Mouse (Mus musculus) thymus, postnatal 14 days (tissue): ENCODE measurements around the gene Nploc4.
A peak's percentile ranks its signal among the peaks of the same experiment; 100 is the strongest.

Experiments used
- DNase-seq: peaks from one replicate; pipeline ENCODE4 v3.0.0; 2021

The Nploc4 gene

DNA sequence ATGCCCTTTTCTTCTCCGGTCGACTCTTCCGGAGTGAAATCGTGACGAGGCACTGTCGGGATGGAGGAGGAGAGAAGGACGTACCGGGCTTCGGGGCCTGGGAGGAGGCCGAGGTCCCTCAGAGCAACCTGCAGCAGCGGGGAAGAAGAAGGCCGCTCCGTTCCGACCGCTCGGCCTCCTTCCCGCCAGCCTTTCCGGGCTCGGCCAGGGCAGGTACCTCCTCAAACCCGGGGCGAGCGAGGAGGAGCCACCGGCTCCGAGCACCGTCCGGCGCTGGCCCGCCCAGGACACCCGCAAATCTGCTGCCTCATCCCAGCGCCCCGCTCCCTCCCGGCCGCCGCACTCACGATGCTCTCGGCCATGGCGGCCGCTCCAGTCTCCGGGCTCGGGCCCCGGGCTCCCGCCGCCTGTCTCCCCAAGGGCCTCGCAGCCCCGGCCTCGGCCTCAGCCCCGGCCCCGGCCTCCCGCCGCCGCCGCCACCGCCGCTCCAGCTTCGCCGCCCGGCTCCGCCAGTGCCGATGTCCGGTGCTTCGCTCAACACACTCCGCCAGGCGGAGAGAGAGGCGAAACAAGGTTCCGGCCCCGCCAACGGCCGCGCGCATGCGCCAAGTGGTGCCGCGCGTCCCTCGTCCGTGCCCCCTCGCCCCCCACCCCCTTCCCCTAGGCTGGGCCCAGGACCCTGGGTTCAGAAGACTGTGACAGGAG, at the start of gene Nploc4:
Gene Nploc4 (minus strand): TSS at position 557 of the 705 bp plus-strand sequence.
- peak; percentile 92 for DNase-seq

DNA sequence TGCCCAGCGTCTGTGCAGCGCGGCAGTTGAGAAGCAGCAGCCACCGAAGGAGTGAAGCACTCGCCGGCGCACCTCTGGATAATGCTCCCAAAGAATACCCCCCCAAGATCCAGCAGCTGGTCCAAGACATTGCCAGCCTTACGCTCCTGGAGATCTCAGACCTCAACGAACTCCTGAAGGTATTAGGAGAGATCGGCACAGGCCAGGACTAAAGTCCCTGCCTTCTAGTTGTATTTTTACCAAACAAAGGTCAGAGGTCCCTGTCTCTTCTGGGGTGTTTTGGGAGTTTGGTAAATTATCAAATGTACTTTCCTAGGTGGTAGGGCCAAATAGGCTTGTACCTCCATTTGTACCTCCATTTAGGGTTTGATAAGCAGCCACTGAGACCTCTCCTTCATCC, 47.7 kb upstream of the Nploc4 start:
- no peak for DNase-seq

DNA sequence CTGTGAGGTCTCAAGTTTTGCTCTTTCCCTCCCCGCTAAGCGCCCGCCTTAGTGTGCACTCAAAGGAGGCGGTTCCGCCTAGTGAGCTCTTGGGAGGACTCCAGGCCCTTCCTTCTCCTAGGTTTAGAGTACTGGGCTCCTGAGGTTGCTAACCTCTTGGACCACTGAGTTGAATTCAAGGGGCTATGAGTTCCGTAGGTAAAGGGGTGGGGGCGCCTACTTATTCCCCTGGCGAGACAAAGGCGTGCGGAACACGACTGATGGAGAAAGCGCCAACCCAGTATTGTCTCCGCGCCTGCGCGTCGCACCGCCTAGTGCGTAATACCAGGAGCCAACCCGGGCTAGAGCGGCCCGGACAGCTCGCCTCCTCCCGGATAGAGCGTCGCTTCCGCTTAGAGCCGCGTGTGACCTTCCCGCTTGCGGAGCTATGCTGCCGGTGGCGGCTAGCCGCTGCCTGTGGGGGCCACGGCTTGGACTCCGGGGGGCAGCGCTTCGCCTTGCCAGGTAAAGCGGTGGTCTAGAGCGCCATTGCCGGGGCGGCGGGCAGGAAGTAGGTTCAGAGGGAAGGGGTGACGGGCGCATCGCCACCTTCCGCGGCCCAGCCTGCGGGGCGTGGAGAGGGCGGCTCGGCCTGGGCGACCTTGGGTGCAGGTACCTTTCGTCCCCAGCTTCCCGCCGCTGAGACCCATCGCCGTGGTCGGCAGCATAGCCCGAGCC, 46.9 kb upstream of the Nploc4 start, which contains the start of gene Mrpl12:
Gene Mrpl12 (plus strand): TSS at position 349 of the 717 bp plus-strand sequence.
- peak; percentile 89 for DNase-seq

DNA sequence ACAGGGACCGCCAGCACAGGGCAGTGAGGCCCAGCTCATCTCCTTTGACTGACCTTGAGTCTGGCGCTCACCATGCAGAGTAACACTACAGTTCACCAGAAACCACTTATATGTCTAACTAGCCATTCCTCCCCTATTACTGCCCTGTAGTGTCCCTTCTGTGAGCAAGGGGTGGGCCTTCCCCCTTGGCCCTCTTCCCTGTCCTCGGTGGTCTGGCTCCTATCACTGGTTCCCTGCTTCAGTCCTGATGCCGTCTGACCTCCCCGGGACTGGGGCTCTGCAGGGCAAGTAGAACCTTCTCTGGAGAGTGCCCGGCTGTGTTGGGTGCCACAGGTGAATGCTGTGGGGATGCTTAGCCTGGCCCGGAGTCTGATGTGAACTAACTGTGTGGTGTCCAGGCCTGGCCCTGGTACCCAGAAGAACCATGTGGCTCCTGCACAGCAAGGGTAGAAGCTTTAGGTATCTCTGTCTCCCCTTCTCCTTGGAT, 46.0 kb upstream of the Nploc4 start:
- no peak for DNase-seq

DNA sequence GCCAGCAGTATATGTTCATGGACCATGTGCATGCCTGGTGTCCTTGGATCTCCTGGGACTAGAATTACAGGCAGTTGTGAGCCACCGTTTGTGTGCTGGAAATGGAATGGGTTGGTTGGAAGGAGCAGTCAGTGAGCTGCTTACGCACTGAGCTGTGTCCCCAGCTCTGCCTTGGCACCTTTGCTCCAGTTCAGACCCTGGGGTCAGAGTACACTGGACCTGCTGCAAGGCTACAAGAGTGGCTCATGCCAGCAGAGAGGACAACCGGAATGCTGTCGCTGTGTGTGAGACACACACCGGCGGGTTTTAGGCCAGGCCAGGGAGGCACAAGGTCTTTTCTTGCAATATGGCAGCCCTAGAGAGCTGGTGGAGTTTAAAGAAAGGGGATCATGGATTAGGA, 34.5 kb upstream of the Nploc4 start:
- DNase-seq = no peak

DNA sequence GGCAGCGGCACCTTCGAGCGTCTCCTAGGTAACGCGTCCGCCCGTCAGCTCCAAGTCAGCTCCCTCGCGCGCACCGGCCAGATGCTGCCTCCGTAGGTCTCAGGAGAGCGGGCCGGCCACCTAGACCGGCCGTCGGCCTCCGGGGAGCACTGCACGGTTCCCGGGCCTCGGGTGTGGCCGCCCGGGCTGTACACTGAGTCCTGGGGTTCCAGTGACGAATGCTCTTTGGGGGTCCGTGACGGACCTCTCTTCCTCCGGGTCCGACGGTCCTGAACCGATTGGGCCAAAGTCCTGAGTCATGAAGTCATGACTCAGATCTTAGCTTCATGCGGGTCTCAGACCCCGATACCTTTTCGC, 30.2 kb upstream of the Nploc4 start:
- DNase-seq = no peak

DNA sequence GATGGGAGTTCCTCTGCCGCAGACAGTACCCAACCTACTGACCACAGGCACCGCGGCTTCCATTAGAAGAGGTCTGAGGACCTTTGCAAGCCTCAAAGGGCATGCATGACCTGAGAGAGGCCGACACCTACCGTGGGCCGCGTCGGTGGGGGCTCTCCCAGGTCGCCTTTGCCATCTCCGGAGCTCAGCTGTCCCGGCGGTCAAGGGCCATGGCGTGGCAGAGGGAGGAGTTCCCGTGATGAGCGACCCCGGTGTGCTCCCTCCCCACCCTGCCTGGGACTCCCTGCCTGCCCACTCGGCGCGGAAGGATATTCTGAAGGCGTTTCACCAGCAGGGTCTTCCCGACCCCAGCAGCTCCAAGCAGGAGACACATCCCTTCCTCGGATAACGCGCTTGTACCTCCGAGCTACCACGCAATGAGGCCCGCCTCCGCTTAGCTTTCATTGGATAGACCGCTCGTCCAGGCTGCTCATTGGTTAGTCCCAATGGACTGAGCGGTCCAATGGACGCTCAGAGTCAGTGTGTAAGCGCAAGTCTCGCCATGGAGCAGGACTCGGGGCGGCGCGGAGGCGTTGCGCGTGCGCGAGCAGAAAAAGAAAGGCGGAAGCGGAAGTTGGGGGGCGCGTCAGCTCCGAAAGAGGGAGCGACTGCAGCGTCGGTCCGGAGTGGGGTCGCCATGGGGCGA, 29.7 kb upstream of the Nploc4 start, which contains the start of gene Arl16:
Gene Arl16 (minus strand): TSS at position 557 of the 685 bp plus-strand sequence.
- peak; percentile 97 for DNase-seq

DNA sequence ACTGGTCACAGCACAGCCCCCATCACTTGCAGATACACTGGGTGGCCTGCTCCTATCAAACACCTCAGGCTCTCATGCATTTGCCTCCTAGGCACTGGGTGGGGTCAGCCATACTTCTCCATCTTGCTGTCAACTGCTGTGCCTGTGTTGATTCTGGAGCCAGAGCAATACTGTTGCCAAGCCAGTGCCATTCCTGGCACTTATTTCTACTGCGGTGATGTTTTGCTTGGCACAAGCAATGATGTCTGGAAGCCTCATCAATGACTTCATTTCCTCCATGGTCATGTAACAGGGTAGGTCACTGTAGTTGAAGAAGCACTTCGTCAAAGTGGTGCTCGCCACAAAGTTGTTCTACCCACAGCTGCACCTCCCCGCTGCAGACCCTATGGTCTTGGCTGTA, 28.0 kb upstream of the Nploc4 start:
- DNase-seq = no peak

DNA sequence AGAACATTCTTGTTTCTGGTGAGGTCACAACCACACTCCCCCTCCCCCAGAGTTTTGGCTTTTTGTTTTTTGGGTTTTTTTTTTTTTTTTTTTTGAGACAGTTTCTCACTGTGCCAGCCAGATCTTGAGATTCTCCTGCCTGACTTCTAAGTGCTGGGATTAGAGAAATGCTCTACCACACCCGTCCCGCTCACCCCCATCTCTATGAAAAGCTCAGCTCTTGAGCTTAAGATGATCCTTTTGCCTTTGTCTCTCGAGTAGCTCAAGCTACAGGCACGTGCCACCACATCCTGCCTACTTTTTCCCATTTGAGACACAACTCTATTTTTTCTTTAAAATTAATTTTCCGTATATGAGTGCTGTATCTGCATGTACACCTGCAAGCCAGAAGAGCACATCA, 26.9 kb upstream of the Nploc4 start:
- DNase-seq = no peak

DNA sequence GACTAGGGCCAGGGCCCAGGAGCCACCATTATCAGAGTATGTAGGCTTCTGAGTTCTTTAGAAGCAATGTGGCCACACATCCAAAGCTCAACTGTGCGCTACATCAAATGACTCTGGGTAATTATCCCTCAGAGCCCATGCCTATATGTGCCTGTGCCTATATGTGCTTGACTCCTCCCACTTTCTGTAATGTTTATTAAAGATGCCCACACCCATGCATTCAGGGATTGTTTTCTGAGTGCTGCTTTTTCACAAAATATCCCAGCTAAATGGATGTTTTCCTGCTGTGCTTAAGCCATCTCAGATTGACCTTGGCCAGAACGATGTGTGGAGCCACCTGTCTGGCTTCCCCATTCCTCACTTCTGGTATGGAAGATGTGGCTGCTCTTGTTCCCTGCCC, 26.0 kb upstream of the Nploc4 start:
- no peak for DNase-seq

DNA sequence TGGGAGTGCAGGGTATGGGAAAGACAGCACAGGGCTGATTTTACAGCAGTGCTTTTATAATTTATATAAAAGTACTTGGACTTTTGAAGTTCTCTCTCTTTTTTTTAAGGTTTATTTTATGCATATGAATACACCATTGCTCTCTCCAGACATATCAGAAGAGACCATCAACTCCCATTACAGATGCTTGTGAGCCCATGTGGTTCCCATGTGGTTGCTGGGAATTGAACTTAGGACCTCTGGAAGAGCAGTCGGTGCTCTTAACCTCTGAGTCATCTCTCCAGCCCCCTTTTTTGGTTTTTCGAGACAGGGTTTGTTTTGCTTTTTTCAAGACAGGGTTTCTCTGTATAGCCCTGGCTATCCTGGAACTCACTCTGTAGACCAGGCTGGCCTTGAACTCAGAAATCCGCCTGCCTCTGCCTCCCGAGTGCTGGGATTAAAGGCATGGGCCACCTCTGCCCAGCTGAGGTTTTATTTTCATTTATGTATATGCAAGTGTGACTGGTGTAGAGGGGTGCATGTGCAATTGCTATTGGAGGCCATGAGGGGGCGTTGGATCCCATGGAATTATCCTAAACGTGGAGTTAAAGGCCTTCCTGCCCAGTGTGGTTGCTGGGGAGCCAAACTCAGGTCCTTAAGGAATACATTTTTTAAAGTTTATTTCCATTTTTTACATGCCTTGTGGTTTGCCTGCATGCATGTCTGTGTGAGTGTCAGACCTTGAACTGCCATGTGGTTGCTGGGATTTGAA, 21.5 kb upstream of the Nploc4 start:
- no peak for DNase-seq

DNA sequence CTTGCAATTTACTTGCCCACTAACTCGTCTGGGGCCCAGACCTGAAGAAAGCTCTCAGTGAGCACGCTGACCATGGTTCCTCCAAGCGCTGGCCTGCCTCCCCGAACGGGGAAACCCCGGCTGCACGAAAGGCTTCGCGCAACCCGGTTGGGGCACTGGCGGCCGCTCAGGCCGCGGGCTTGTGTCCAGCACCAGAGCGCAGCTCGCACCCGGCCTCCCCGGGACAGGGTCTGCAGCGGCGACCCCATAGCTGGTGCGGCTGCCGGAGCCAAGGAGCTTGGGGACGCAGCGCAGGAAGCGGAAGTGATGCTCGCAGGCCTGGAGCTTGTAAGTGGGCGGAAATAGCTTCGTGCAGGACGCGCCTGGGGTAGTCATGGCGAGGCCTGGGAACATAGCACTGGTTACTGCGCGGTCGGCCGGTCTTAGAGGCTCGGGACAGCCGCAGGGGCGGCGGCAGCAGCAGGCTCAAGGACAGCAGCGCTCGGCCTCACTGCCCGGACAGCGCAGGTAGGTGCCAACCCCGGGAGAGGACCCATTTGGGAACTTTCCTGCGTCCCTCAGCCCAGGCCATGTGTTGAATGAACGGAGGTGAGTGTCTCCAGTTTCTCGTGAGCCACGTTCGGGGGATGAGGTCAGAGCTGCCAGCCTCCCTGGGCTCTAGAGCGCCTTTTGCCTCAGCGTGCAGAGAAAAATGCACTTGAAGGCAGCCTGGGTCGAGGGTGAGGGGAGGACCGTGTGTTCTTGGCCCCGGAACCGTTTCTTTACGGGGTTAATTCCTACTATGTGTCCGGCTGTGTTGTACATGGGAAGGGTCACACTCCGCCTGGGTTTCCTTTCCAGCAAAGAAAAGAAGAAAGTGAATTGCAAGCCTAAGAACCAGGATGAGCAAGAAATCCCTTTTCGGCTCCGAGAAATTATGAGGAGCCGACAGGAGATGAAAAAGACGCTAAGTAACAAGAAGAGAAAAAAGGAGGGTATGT, 20.6 kb upstream of the Nploc4 start, which contains the start of the genes Oxld1 and Ccdc137:
Gene Oxld1 (minus strand): TSS at position 297 of the 980 bp plus-strand sequence.
Gene Ccdc137 (plus strand): TSS at position 344 of the 980 bp plus-strand sequence.
- peak; percentile 79 for DNase-seq

DNA sequence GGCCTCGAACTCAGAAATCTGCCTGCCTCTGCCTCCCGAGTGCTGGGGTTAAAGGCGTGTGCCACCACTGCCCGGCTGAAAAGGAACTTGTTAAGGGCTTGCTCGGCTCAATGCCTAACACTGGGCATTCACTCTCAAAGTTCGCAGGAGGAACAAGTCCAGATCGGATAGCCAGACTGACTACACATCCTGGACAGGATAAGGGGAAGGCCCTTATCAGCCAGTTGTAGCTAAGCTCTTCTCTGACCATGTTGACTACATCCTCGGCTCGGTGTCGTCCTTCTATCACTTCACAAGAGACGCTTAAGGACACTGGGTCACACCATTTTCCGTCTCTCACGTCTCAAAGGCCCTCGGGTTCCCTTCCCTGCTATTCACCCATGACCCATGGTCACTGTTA, 19.9 kb upstream of the Nploc4 start:
- DNase-seq = no peak

DNA sequence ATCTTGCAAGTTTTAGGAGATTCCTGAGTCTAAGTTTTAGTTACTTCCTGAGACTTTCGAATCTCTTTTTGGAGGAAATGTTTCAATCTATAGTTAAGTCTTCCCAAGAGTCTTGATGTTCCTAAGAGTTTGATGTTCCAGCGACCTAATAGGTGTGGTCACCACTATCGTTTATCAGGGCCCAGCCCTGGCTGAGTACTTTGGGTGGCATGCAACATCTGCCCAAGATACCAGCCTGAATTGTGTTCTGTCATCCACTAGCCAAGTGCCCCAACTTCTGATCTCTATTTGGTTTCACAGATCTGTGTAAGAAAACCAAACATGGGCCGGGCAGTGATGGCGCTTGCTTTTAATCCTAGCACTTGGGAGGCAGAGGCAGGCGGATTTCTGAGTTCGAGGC, 17.9 kb upstream of the Nploc4 start:
- no peak for DNase-seq

DNA sequence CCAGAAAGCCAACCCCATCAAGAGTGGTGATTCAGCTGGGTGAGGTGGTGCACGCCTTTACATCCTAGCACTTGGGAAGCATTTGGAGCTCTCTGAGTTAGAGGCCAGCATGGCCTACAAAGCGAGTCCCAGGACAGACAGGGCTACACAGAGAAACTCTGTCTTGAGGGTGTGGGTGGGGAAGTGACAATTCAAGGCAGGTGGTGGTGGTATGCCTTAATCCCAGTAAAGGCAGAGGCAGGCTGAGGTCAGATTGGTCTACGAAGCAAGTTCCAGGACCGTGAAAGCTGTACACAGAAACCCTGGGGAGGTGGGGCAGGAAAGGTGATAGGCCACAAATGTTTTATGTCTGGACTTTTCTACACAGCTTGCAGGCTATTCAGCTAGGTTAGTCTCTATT, 17.5 kb upstream of the Nploc4 start:
- no peak for DNase-seq

DNA sequence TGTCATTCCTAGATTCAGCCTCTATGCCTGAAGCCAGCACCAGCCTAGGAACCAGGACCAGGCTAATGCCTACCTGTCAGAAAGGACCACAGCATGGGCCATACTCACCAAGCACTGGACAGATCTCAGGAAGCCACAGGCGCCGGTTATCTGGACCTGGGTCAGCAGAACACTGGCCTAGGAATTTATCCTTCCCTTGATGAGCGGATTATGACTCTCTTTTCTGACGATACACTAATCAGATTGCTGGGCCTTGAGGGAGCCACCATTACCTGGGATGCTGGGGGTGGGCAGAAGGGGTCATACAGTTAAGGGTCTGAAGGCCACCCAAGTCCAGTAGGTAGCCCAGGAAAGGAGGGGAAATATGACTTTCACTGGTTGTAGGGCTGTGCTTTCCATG, 15.8 kb upstream of the Nploc4 start, which contains the start of gene Pde6g:
Gene Pde6g (minus strand): TSS at position 195 of the 400 bp plus-strand sequence.
- no peak for DNase-seq

DNA sequence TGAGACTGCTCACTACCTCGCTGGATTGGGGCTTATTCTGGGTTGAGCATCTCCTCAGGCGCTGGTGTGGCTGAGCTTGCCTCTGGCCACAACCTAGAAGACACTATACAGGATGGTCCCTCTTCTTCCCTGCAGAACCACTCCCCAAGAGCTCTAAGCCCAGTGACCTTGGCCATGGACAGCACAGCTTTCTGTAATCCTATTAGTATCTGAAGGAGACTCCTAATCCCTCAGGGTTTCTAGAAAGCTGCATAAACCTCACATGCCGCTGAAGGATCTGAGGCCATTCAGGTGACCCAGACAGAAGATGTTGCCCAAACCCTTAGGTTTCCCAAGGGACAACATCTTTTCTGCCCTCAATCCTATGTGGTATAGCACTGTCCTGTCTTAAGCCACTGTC, 14.7 kb upstream of the Nploc4 start:
- DNase-seq = no peak

DNA sequence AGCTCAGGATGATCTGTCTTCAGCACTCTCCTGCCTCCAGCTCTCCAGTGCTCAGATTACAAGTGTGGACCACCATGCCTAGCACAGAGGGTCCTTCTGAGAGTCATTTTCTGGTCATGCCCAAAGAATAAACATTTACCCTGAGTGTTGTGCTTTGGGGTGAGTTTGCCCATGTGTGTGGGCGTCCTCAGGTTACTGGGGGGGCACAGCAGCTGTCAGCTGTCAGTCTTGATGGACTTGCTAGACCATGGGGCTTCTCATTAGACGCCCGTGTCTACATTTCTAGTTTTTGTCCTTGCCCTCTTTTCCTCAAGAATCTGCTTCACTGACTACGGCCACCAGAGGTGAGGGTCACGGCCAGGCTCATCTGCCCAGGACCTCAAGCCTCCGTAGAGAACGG, 9.7 kb upstream of the Nploc4 start:
- no peak for DNase-seq

DNA sequence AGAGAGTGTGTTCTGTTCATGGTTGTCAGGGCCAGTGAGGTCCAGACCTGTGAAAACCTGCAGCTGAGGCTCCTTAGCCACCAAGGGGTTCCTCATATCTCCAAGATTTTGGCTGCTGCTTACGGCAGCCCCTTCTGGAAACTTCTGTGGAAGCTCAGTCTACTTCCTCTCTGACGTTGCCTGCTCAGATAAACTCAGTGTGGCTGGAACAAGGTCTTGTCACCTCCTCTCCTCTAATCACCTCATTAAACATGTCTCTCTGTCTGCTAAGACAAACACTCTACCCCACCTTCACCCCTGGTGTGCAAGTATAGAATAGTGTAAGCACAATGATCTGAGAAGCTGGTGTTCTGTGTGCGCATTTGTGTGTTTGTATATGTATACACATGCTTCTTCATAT, 8.0 kb upstream of the Nploc4 start:
- no peak for DNase-seq

DNA sequence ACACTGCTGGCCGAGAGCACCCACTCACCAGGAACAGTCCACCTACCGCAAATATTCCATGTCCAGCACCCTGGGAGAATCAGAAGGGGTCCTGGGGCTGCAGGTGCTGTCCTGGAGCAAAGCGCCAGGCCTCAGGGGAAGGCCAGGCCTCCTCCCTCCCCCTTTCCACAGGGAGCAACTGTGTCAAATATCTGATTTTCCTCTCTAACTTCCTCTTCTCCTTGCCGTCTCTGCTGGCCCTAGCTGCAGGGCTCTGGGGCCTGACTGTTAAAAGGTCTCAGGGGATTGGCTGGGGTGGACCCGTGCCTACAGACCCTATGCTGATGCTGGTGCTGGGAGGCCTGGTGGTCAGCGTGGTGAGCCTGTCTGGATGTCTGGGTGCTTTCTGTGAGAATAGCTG, 6.6 kb upstream of the Nploc4 start:
- DNase-seq = no peak

DNA sequence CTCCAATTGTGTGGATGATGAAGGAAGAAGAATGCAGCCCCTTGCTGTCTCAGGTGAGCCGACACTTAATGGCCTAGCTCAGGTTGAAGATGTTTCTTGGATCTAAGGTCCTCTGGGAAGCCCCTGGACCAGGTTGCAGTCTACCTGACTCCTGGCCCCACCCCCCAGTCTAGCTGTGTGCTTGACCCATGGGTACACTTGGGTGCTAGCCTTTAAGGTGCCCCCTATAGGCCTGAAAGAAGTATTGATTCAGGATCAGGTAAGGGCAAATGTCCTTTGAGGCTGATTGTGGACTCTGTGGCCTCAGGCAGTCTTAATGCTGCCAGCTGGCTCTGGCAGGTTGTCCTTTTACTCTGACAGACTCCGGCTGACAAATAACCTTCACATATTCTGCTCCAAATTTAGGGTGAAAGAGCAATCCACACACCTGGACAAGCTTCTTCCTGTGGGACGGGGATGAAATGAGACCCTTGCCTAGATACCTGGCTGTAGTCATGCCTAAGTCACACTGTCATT, 5.3 kb upstream of the Nploc4 start:
- no peak for DNase-seq
